Mouse (Mus musculus): ENCODE measurements around the gene Tuba1a. TPM values are rescaled to one million over a fixed set of nuclear protein-coding genes. Genes with fewer than 3 reads are reported as not detected.

Gene Tuba1a
- total and polyA plus RNA-seq, 3 experiments = 153 to 533 (median 254) TPM

- TF ChIP-seq CHD1 (IDR thresholded peaks at IDR 0.05; ENCODE audit: low read depth, low read length) = no peak
Observed at GRCm38 (mm10) chr15:98917538-98918498, 35.7 kb downstream of the Tuba1a start, which contains the start of gene Lmbr1l (continued).

GRCm38 (mm10) chr15:98917091-98917490 is 36.4 kb downstream of the Tuba1a start:
- Histone ChIP-seq H3K27ac (ENCODE audit: insufficient read depth, low read depth) (0 out of 2 replicates have a peak overlapping the region, but pooled peaks have one; percentile 82), H3K27me3 (replicated peaks) (no peaks in the 10 kb centered on the region), H3K79me2 (replicated peaks; ENCODE audit: control insufficient read depth, extremely low read depth, insufficient read depth, poor library complexity, severe bottlenecking) (peaks cover 12% of the 10 kb centered on the region; the same call in 1 of the 2 replicates), H3K9me3 (replicated peaks; ENCODE audit: low read length) (no peaks in the 10 kb centered on the region), H3K4me3 (replicated peaks in 1 of 3; ENCODE audit: low read depth in 2 of 3, low read length in 2 of 3, poor library complexity in 1 of 3) (peak overlapping the region; percentile 77 to 92 (median 86)), H3K4me1 (ENCODE audit: control insufficient read depth in 1 of 2, insufficient read depth in 2 of 2) (peaks cover 5 to 25% of the 10 kb centered on the region in 2 experiments), H3K36me3 (replicated peaks in 1 of 2; ENCODE audit: control insufficient read depth in 1 of 2, insufficient read depth in 1 of 2, low read length in 1 of 2) (peaks cover 14 to 32% of the 10 kb centered on the region in 2 experiments), H3K4me2 (ENCODE audit: insufficient read depth, low read depth, poor library complexity, severe bottlenecking) (peak overlapping the region; percentile 48), H3K9ac (ENCODE audit: insufficient read depth, low read depth) (peak overlapping the region; percentile 79)
- TF ChIP-seq MYC (IDR thresholded peaks at IDR 0.05; ENCODE audit: low read depth, low read length) = 0 out of 2 replicates have a peak, but pooled peaks have one; percentile 15
- TF ChIP-seq BHLHE40 (IDR thresholded peaks at IDR 0.05; ENCODE audit: low read depth, low read length) = peak; percentile 24; the same call in 1 of the 2 replicates
- no peak for TF ChIP-seq RCOR1 (conservative IDR thresholded peaks at IDR 0.05; ENCODE audit: low read depth, low read length)
- in situ Hi-C loops (cut with MboI; ENCODE audit: low pct_ligation_motif_present, low pct_unique_long_range_greater_than_20kb, low sequenced_read_pairs) (loop anchor here (5.0 kb wide), 1 partner anchor 1500 kb away; no protein-coding TSS in a partner anchor), dilution Hi-C loops (cut with MboI; ENCODE audit: extremely low pct_ligation_motif_present, extremely low pct_unique_long_range_greater_than_20kb, low sequenced_read_pairs) (no loop called here)
- peak; percentile 51 for DNase-seq (ENCODE audit: extremely low read depth)

- H3K4me2 ChIP-seq (ENCODE audit: insufficient read depth, low read depth, poor library complexity, severe bottlenecking) = no peak overlapping the region
- no peak overlapping the region for H3K9ac ChIP-seq (ENCODE audit: insufficient read depth, low read depth)
- TF ChIP-seq NELFE (IDR thresholded peaks at IDR 0.05; ENCODE audit: low read depth, low read length) (no peak), UBTF (IDR thresholded peaks at IDR 0.05; ENCODE audit: low read depth, low read length) (no peak), SIN3A (IDR thresholded peaks at IDR 0.05; ENCODE audit: low read length) (no peak), MXI1 (IDR thresholded peaks at IDR 0.05; ENCODE audit: low read depth, low read length) (no peak), JUND (conservative IDR thresholded peaks at IDR 0.05; ENCODE audit: low read depth, low read length) (no peak), PAX5 (IDR thresholded peaks at IDR 0.05; ENCODE audit: low read length) (no peak), TCF12 (IDR thresholded peaks at IDR 0.05; ENCODE audit: low read depth, low read length) (no peak), CHD2 (IDR thresholded peaks at IDR 0.05; ENCODE audit: low read length) (no peak), NRF1 (IDR thresholded peaks at IDR 0.05; ENCODE audit: low read depth, low read length) (no peak), RCOR1 (conservative IDR thresholded peaks at IDR 0.05; ENCODE audit: low read depth, low read length) (no peak), ZKSCAN1 (IDR thresholded peaks at IDR 0.05; ENCODE audit: borderline replicate concordance, low read depth, low read length) (no peak), ELF1 (IDR thresholded peaks at IDR 0.05; ENCODE audit: low read depth, low read length) (no peak), MAX (IDR thresholded peaks at IDR 0.05; ENCODE audit: low read length) (no peak), MYC (IDR thresholded peaks at IDR 0.05; ENCODE audit: low read depth, low read length) (no peak)
- H3K27ac ChIP-seq (ENCODE audit: insufficient read depth, low read depth) = no peak overlapping the region
- peaks cover 12% of the 10 kb centered on the region; the same call in 1 of the 2 replicates for H3K79me2 ChIP-seq (replicated peaks; ENCODE audit: control insufficient read depth, extremely low read depth, insufficient read depth, poor library complexity, severe bottlenecking)
- no peaks in the 10 kb centered on the region for H3K27me3 ChIP-seq (replicated peaks)
- H3K36me3 ChIP-seq (replicated peaks in 1 of 2; ENCODE audit: control insufficient read depth in 1 of 2, insufficient read depth in 1 of 2, low read length in 1 of 2) = peaks cover 24 to 43% of the 10 kb centered on the region in 2 experiments
- H3K9me3 ChIP-seq (replicated peaks; ENCODE audit: low read length) = no peaks in the 10 kb centered on the region
- H3K4me1 ChIP-seq (ENCODE audit: control insufficient read depth in 1 of 2, insufficient read depth in 2 of 2) = peaks cover 5 to 25% of the 10 kb centered on the region in 2 experiments
- dilution Hi-C loops (cut with MboI; ENCODE audit: extremely low pct_ligation_motif_present, extremely low pct_unique_long_range_greater_than_20kb, low sequenced_read_pairs) (no loop called here), in situ Hi-C loops (cut with MboI; ENCODE audit: low pct_ligation_motif_present, low pct_unique_long_range_greater_than_20kb, low sequenced_read_pairs) (loop anchor here (5.0 kb wide), 1 partner anchor 1499 kb away; no protein-coding TSS in a partner anchor)
- DNase-seq (ENCODE audit: extremely low read depth) = no peak
- H3K4me3 ChIP-seq (replicated peaks in 1 of 3; ENCODE audit: low read depth in 2 of 3, low read length in 2 of 3, poor library complexity in 1 of 3) = no peak overlapping the region
Observed at GRCm38 (mm10) chr15:98916016-98916415, 37.5 kb downstream of the Tuba1a start.

All from CH12.LX (cell line).